Mouse (Mus musculus) ES-E14 (cell line): ENCODE measurements at regions not wholly inside any gene's neighbourhood (a gene's known extent, or its start where the extent isn't known, plus 50 kb on each side); places are given as distances from the start of the nearest gene placed in this dataset.

ENCODE experiments used
- HCFC1 ChIP-seq: IDR thresholded peaks from 2 replicates; pipeline ENCODE4 v1.6.1; 2012; ENCODE audit warnings: low read length, inconsistent platforms, borderline replicate concordance; ENCODE audit not compliant: insufficient read depth
- MAFK ChIP-seq: IDR thresholded peaks from 2 replicates; pipeline ENCODE4 v1.6.1; 2014; ENCODE audit warnings: mild to moderate bottlenecking, low read depth, low read length, inconsistent platforms; ENCODE audit not compliant: insufficient read depth
- ZC3H11A ChIP-seq: IDR thresholded peaks from 2 replicates; pipeline ENCODE4 v1.6.1; 2012; ENCODE audit warnings: low read depth, mild to moderate bottlenecking, inconsistent platforms, low read length, borderline replicate concordance
- ZNF384 ChIP-seq: IDR thresholded peaks from 2 replicates; pipeline ENCODE4 v1.6.1; 2012; ENCODE audit warnings: low read depth, low read length, inconsistent platforms

GRCm38 (mm10) chr4:95294110-95294509 is 242.1 kb upstream of the Jun start:
- TF ChIP-seq ZNF384, result no peak
- no peak for TF ChIP-seq MAFK
- TF ChIP-seq ZC3H11A, result peak; percentile 42; the same call in 1 of the 2 replicates
- TF ChIP-seq HCFC1, result no peak
